Mouse (Mus musculus) MEL (cell line): ENCODE measurements at regions not wholly inside any gene's neighbourhood (a gene's known extent, or its start where the extent isn't known, plus 50 kb on each side); places are given as distances from the start of the nearest gene placed in this dataset.

Experiments used
- DNase-seq: peaks from one replicate; pipeline ENCODE4 v3.0.0; 2011; ENCODE audit warnings: low read depth, low spot score
- H3K27ac ChIP-seq: 2 replicates; pipeline ENCODE4 v1.5.1; 2012; ENCODE audit warnings: low read depth, mild to moderate bottlenecking, control low read depth, low read length, moderate library complexity; ENCODE audit not compliant: control insufficient read depth
- H3K27me3 ChIP-seq, 2 experiments: fragments of 150-350 bp in 1 of 2; sonication (generic) in 1 of 2; 2 replicates each; pipeline ENCODE4 v1.6.1; 2012; ENCODE audit warnings: low read length in 2 of 2, mild to moderate bottlenecking in 2 of 2, improper control_type of control experiment in 1 of 2, moderate library complexity in 1 of 2; ENCODE audit not compliant: insufficient read depth in 2 of 2, control insufficient read depth in 1 of 2
- H3K36me3 ChIP-seq, 2 experiments: 2 replicates each; pipeline ENCODE4 v1.6.1; 2012 to 2014; ENCODE audit warnings: low read length in 2 of 2, improper control_type of control experiment in 1 of 2, inconsistent platforms in 1 of 2, mild to moderate bottlenecking in 1 of 2; ENCODE audit not compliant: insufficient read depth in 2 of 2, control insufficient read depth in 1 of 2
- H3K4me1 ChIP-seq, 2 experiments: fragments of 150-350 bp in 1 of 2; sonication (generic) in 1 of 2; 2 replicates each; pipeline ENCODE4 v1.6.1; 2012; ENCODE audit warnings: low read length in 2 of 2, improper control_type of control experiment in 1 of 2, mild to moderate bottlenecking in 1 of 2; ENCODE audit not compliant: insufficient read depth in 2 of 2, control insufficient read depth in 1 of 2
- H3K4me3 ChIP-seq, 2 experiments: fragments of 150-350 bp in 1 of 2; sonication (generic) in 1 of 2; 2 replicates each; pipeline ENCODE4 v1.5.1; 2012; ENCODE audit warnings: low read depth in 2 of 2, low read length in 2 of 2, mild to moderate bottlenecking in 2 of 2, moderate library complexity in 2 of 2, control low read depth in 1 of 2, improper control_type of control experiment in 1 of 2; ENCODE audit not compliant: control insufficient read depth in 1 of 2, insufficient read depth in 1 of 2
- H3K79me2 ChIP-seq: 2 replicates; pipeline ENCODE4 v1.6.1; 2012; ENCODE audit warnings: mild to moderate bottlenecking, low read length, moderate library complexity; ENCODE audit not compliant: control insufficient read depth, poor library complexity, insufficient read depth
- H3K9ac ChIP-seq: 2 replicates; pipeline ENCODE4 v1.6.1; 2012; ENCODE audit warnings: low read depth, mild to moderate bottlenecking, control low read depth, low read length, moderate library complexity; ENCODE audit not compliant: control insufficient read depth, poor library complexity, severe bottlenecking
- H3K9me3 ChIP-seq: fragments of 150-350 bp; sonication (generic); replicated peaks from 2 replicates; pipeline ENCODE4 v1.6.1; 2012; ENCODE audit warnings: mild to moderate bottlenecking, low read length, improper control_type of control experiment, moderate library complexity; ENCODE audit not compliant: insufficient read depth
- CHD1 ChIP-seq: IDR thresholded peaks from 2 replicates; pipeline ENCODE4 v1.6.1; 2012; ENCODE audit warnings: low read depth, mild to moderate bottlenecking, inconsistent platforms, low read length, improper control_type of control experiment
- CTCF ChIP-seq, 3 experiments: IDR thresholded peaks in 2 of 3; conservative IDR thresholded peaks in 1 of 3; 2 replicates each; pipeline ENCODE4 v1.5.1; 2011 to 2012; ENCODE audit warnings: low read length in 3 of 3, low read depth in 2 of 3, mild to moderate bottlenecking in 2 of 3, improper control_type of control experiment in 1 of 3, inconsistent platforms in 1 of 3, mixed read lengths in 1 of 3, moderate library complexity in 1 of 3; ENCODE audit not compliant: control insufficient read depth in 1 of 3, insufficient read depth in 1 of 3, poor library complexity in 1 of 3, severe bottlenecking in 1 of 3
- ELF1 ChIP-seq: IDR thresholded peaks from 2 replicates; pipeline ENCODE4 v1.6.1; 2014; ENCODE audit warnings: low read depth, mild to moderate bottlenecking, inconsistent platforms, low read length, improper control_type of control experiment, moderate library complexity
- HCFC1 ChIP-seq: IDR thresholded peaks from 2 replicates; pipeline ENCODE4 v1.6.1; 2012; ENCODE audit warnings: low read depth, mild to moderate bottlenecking, inconsistent platforms, low read length, improper control_type of control experiment, moderate library complexity
- JUND ChIP-seq: IDR thresholded peaks from 2 replicates; pipeline ENCODE4 v1.6.1; 2011; ENCODE audit warnings: low read depth, mild to moderate bottlenecking, improper control_type of control experiment, low read length
- KAT2A ChIP-seq: conservative IDR thresholded peaks from 2 replicates; pipeline ENCODE4 v1.6.1; 2012; ENCODE audit warnings: low read depth, low read length, improper control_type of control experiment, inconsistent platforms
- MAFK ChIP-seq: IDR thresholded peaks from 2 replicates; pipeline ENCODE4 v1.6.1; 2011; ENCODE audit warnings: low read depth, mild to moderate bottlenecking, low read length, improper control_type of control experiment, borderline replicate concordance
- MAZ ChIP-seq: IDR thresholded peaks from 2 replicates; pipeline ENCODE4 v1.6.1; 2012; ENCODE audit warnings: low read depth, mild to moderate bottlenecking, inconsistent platforms, low read length, improper control_type of control experiment
- MYC ChIP-seq: IDR thresholded peaks from 2 replicates; pipeline ENCODE4 v1.6.1; 2011; ENCODE audit warnings: low read depth, mild to moderate bottlenecking, low read length, improper control_type of control experiment, moderate library complexity
- NRF1 ChIP-seq: IDR thresholded peaks from 2 replicates; pipeline ENCODE4 v1.6.1; 2014; ENCODE audit warnings: low read depth, mild to moderate bottlenecking, inconsistent platforms, low read length, improper control_type of control experiment, moderate library complexity; ENCODE audit not compliant: poor library complexity, insufficient read depth, severe bottlenecking
- POLR2A ChIP-seq, 2 experiments: IDR thresholded peaks; 2 replicates each; pipeline ENCODE4 v1.6.1; 2011 to 2012; ENCODE audit warnings: low read length in 2 of 2, mild to moderate bottlenecking in 2 of 2, control low read depth in 1 of 2, improper control_type of control experiment in 1 of 2, low read depth in 1 of 2, moderate library complexity in 1 of 2; ENCODE audit not compliant: control insufficient read depth in 1 of 2, insufficient read depth in 1 of 2, poor library complexity in 1 of 2
- RAD21 ChIP-seq: IDR thresholded peaks from 2 replicates; pipeline ENCODE4 v1.6.1; 2011; ENCODE audit warnings: mild to moderate bottlenecking, low read depth, low read length, improper control_type of control experiment
- SIN3A ChIP-seq: IDR thresholded peaks from 2 replicates; pipeline ENCODE4 v1.6.1; 2012; ENCODE audit warnings: low read length, improper control_type of control experiment, inconsistent platforms
- TAL1 ChIP-seq: IDR thresholded peaks from 2 replicates; pipeline ENCODE4 v1.6.1; 2012; ENCODE audit warnings: mild to moderate bottlenecking, inconsistent platforms, low read length, moderate library complexity, mixed read lengths
- TBP ChIP-seq: IDR thresholded peaks from 2 replicates; pipeline ENCODE4 v1.8.0; 2011; ENCODE audit warnings: low read depth, low read length, improper control_type of control experiment
- TCF12 ChIP-seq: IDR thresholded peaks from 2 replicates; pipeline ENCODE4 v1.6.1; 2014; ENCODE audit warnings: low read depth, mild to moderate bottlenecking, inconsistent platforms, low read length, improper control_type of control experiment, moderate library complexity
- UBTF ChIP-seq: IDR thresholded peaks from 2 replicates; pipeline ENCODE4 v1.6.1; 2012; ENCODE audit warnings: low read depth, mild to moderate bottlenecking, inconsistent platforms, low read length, improper control_type of control experiment, moderate library complexity, borderline replicate concordance; ENCODE audit not compliant: insufficient read depth
- ZMIZ1 ChIP-seq: IDR thresholded peaks from 2 replicates; pipeline ENCODE4 v1.6.1; 2012; ENCODE audit warnings: low read depth, mild to moderate bottlenecking, inconsistent platforms, low read length, improper control_type of control experiment, moderate library complexity

GRCm38 (mm10) chr5:58987754-58988153 is 1270.0 kb downstream of the Pcdh7 start:
- no peak overlapping the region for H3K9ac ChIP-seq
- no peak overlapping the region for H3K27ac ChIP-seq
- H3K79me2 ChIP-seq: no peaks in the 10 kb centered on the region
- H3K4me1 ChIP-seq: no peaks in the 10 kb centered on the region
- H3K9me3 ChIP-seq: no peaks in the 10 kb centered on the region
- no peak overlapping the region for H3K4me3 ChIP-seq
- no peak for DNase-seq
- TF ChIP-seq RAD21 (no peak), ZMIZ1 (no peak), TCF12 (no peak), SIN3A (no peak), POLR2A (IDR thresholded peaks at IDR 0.05; ENCODE audit: control insufficient read depth in 1 of 2, insufficient read depth in 1 of 2, low read depth in 1 of 2, low read length in 2 of 2, poor library complexity in 1 of 2) (no peak), TAL1 (no peak), UBTF (no peak), MAFK (no peak), TBP (no peak), JUND (no peak), MYC (no peak), ELF1 (no peak), KAT2A (no peak), MAZ (no peak), NRF1 (no peak), CTCF (IDR thresholded peaks at IDR 0.05 in 2 of 3, conservative IDR thresholded peaks at IDR 0.05 in 1 of 3; ENCODE audit: control insufficient read depth in 1 of 3, insufficient read depth in 1 of 3, low read depth in 2 of 3, low read length in 3 of 3, poor library complexity in 1 of 3, severe bottlenecking in 1 of 3) (no peak), CHD1 (no peak), HCFC1 (no peak)
- TF ChIP-seq, all 39 proteins: peak for 0
- Histone ChIP-seq H3K36me3 (no peaks in the 10 kb centered on the region), H3K27me3 (no peaks in the 10 kb centered on the region)
